Mouse (Mus musculus): ENCODE data around the gene Gm5771. TPM values are rescaled to one million over a fixed set of nuclear protein-coding genes. Genes with fewer than 3 reads are reported as not detected.
"Not testable (repeated sequence)": the region's sequence is repeated elsewhere in the genome, so short reads cannot be mapped to it uniquely, and the experiment has no call there.

Gene Gm5771
- not detected in 2 replicates for polyA plus RNA-seq (2015; fragmentation: Nextera tagmentation; extraction: Ambion mirVana)

DNA sequence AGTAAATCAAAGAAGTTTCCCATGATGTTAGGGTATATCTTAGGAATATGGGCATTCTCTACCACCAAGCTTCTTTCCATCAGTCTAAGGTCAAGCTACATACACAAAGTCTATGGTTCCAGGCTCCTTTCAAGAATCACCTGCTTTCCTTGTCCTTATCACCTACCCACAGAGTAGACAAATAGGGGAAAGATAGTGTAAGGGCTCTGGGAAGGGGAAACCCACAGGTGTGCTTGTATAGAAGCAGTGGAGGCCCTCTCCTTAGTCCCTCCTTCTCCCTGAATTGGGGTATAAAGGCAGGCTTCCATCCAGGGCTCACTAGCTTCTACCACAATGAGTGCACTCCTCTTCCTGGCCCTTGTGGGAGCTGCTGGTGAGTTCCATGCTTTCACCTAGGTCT lies at the start of gene Gm5771:
TSS of gene Gm5771 (plus strand) at position 301 of the 400 bp plus-strand sequence.
- not testable (repeated sequence) for H3K4me1 ChIP-seq; H3K4me3 ChIP-seq; H3K27ac ChIP-seq (replicated peaks); H3K9ac ChIP-seq (replicated peaks); H3K9me3 ChIP-seq; H3K27me3 ChIP-seq; H3K4me2 ChIP-seq (replicated peaks); ATAC-seq (replicated peaks); H3K36me3 ChIP-seq

DNA sequence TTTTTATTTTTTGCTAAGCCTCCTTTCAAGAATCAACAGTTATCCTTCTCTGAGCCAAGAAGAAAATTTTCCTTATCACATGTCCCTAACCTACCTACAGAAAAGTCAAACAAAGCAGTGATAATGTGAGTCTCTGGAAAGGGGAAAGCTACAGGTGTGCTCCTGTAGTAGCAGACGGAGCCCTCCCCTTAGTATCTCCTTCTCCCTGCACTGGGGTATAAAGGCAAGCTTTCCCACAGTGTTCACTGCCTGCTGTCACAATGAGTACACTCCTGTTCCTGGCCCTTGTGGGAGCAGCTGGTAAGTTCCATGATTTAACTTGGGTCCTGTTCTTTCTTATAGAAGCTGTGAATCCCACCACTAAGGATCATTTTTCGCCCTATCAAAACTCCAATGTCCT lies 38.2 kb upstream of the Gm5771 start, which contains the start of gene Try10:
TSS of gene Try10 (plus strand) at position 174 of the 400 bp plus-strand sequence.
- no peaks in the 10 kb centered on the region for H3K27me3 ChIP-seq
- H3K36me3 ChIP-seq = no peaks in the 10 kb centered on the region
- no peak within 1 kb of the TSS for H3K27ac ChIP-seq (replicated peaks)
- ATAC-seq (replicated peaks) = no peak
- H3K9me3 ChIP-seq = no peaks in the 10 kb centered on the region
- no peak within 1 kb of the TSS for H3K4me3 ChIP-seq
- 92% methylated on average over 2 of the region's 2 CpGs for WGBS
- H3K4me1 ChIP-seq = no peaks in the 10 kb centered on the region
- no peak within 1 kb of the TSS for H3K4me2 ChIP-seq (replicated peaks)
- no peak within 1 kb of the TSS for H3K9ac ChIP-seq (replicated peaks)

DNA sequence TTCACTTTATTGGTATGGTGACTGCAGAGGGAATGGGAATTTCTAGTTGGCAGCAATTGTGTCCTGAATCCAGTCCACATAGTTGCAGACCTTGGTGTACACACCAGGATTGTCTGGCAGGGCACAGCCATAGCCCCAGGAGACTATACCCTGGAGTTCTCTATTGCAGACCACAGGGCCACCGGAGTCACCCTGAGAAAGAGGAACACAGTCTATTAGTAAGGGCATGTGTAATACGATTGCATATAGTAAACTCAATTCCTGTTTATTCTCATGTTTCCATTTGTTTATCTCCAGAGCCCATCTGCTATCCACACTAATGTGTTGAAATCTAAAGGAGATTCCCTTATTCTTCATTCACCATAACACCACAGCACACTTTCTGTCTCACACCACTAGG lies 18.4 kb upstream of the Gm5771 start:
- H3K4me2 ChIP-seq (replicated peaks); H3K36me3 ChIP-seq; H3K4me3 ChIP-seq; H3K27me3 ChIP-seq; H3K9me3 ChIP-seq; H3K27ac ChIP-seq (replicated peaks); H3K9ac ChIP-seq (replicated peaks); ATAC-seq (replicated peaks); H3K4me1 ChIP-seq: not testable (repeated sequence)
- 86% methylated on average over 2 of the region's 2 CpGs for WGBS

DNA sequence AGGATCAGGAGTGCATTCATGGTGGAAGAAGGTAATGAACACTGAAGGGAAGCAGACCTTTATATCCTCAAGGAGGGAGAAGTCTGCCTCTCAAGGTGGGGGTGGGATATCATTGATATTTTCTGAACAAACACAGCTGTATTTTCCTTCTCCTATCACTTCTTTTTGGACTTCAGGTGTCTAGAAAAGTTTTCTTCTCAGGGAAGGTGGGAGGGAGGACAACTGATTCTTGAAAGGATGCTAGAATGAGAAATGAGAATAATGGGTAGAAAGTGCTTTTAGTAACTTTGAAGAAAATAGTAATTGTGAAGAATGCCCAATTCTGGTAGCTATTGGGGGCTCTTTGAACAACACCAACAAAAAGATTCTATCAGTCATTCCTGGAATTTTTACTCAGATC lies 14.6 kb upstream of the Gm5771 start, which contains the start of gene Prss3:
TSS of gene Prss3 (minus strand) at position 101 of the 400 bp plus-strand sequence.
- H3K9me3 ChIP-seq; ATAC-seq (replicated peaks); H3K4me3 ChIP-seq; H3K9ac ChIP-seq (replicated peaks); H3K27ac ChIP-seq (replicated peaks); H3K36me3 ChIP-seq; H3K4me2 ChIP-seq (replicated peaks); H3K27me3 ChIP-seq; H3K4me1 ChIP-seq: not testable (repeated sequence)

DNA sequence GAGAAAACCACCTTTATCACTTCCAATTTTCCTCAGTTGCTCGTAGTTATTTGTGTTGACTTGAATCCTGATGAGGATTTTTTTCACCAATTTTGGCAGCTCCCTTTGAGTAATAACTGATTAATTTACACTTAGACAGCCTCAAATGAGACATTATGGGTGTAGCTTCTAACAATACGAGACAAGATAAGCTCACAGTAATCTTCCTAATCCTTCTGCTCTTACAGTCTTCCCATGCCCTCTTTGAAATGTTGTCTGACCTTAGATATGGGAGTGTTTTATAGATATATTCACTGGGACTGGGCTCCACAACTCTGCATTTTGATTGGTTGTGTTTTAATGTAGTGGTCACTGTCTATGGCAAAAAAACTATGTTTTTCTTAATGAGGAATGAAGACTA lies 5.4 kb upstream of the Gm5771 start:
- Histone ChIP-seq H3K36me3 (no peaks in the 10 kb centered on the region), H3K4me3 (no peak overlapping the region), H3K4me1 (no peaks in the 10 kb centered on the region), H3K27me3 (no peaks in the 10 kb centered on the region), H3K9ac (replicated peaks) (no peak overlapping the region), H3K9me3 (no peaks in the 10 kb centered on the region), H3K4me2 (replicated peaks) (no peak overlapping the region), H3K27ac (replicated peaks) (no peak overlapping the region)
- 81% methylated on average over 2 of the region's 2 CpGs for WGBS
- ATAC-seq (replicated peaks) = no peak

DNA sequence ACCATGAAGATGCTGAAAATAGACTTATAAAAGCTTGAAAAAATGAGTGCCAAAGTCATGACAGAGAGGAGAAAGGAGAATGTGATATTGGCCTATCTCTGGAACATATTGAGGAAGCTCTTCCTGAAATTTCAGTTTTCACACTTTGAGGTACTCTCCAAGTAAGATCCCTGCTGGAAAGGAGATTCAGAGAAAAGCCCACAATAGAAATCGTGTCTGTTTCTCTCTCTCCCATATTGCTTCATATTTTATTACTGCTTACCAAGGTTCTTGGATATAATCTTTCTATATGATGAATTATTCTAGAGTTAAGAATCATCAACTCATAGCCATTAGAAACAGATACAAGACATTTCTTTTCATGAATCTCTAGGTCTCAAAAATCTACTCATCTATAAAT lies 516 bp upstream of the Gm5771 start:
- H3K4me3 ChIP-seq; H3K27me3 ChIP-seq; H3K4me2 ChIP-seq (replicated peaks); H3K9me3 ChIP-seq; ATAC-seq (replicated peaks); H3K27ac ChIP-seq (replicated peaks); H3K36me3 ChIP-seq; H3K4me1 ChIP-seq; H3K9ac ChIP-seq (replicated peaks): not testable (repeated sequence)
- 67% methylated on average over 1 of the region's 1 CpGs for WGBS

DNA sequence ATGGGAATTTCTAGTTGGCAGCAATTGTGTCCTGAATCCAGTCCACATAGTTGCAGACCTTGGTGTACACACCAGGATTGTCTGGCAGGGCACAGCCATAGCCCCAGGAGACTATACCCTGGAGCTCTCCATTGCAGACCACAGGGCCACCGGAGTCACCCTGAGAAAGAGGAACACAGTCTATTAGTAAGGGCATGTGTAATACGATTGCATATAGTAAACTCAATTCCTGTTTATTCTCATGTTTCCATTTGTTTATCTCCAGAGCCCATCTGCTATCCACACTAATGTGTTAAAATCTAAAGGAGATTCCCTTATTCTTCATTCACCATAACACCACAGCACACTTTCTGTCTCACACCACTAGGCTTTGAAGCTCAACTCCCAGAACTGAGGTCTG lies 50.1 kb downstream of the Gm5771 start:
- not testable (repeated sequence) for H3K36me3 ChIP-seq; H3K27ac ChIP-seq (replicated peaks); H3K9ac ChIP-seq (replicated peaks); ATAC-seq (replicated peaks); H3K4me3 ChIP-seq; H3K9me3 ChIP-seq; H3K4me2 ChIP-seq (replicated peaks); H3K4me1 ChIP-seq; H3K27me3 ChIP-seq
- 94% methylated on average over 2 of the region's 2 CpGs for WGBS

DNA sequence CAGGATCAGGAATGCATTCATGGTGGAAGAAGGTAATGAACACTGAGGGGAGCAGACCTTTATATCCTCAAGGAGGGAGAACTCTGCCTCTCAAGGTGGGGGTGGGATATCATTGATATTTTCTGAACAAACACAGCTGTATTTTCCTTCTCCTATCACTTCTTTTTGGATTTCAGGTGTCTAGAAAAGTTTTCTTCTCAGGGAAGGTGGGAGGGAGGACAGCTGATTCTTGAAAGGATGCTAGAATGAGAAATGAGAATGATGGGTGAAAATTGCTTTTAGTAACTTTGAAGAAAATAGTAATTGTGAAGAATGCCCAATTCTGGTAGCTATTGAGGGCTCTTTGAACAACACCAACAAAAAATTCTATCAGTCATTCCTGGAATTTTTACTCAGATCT lies 53.9 kb downstream of the Gm5771 start, which contains the start of gene Gm10334:
TSS of gene Gm10334 (minus strand) at position 101 of the 400 bp plus-strand sequence.
- H3K4me1 ChIP-seq; H3K36me3 ChIP-seq; H3K4me3 ChIP-seq; ATAC-seq (replicated peaks); H3K27me3 ChIP-seq; H3K4me2 ChIP-seq (replicated peaks); H3K9me3 ChIP-seq; H3K27ac ChIP-seq (replicated peaks); H3K9ac ChIP-seq (replicated peaks): not testable (repeated sequence)

Other genes with a start within 250 kb of the Gm5771 start
- gene Try4, start 90.1 kb upstream of the Gm5771 start, polyA plus RNA-seq (2015; fragmentation: Nextera tagmentation; extraction: Ambion mirVana) = not detected in 2 replicates
- gene Try5, start 75.5 kb upstream of the Gm5771 start, polyA plus RNA-seq (2015; fragmentation: Nextera tagmentation; extraction: Ambion mirVana) = 0.29 and 0.32 TPM in 2 replicates
- gene Try10, start 38.3 kb upstream of the Gm5771 start, polyA plus RNA-seq (2015; fragmentation: Nextera tagmentation; extraction: Ambion mirVana) = not detected in 2 replicates
- not detected in 2 replicates for gene Prss3, start 14.7 kb upstream of the Gm5771 start, polyA plus RNA-seq (2015; fragmentation: Nextera tagmentation; extraction: Ambion mirVana)
- gene Gm10334, start 53.8 kb downstream of the Gm5771 start, polyA plus RNA-seq (2015; fragmentation: Nextera tagmentation; extraction: Ambion mirVana) = not detected in 2 replicates
- gene Prss1, start 66.6 kb downstream of the Gm5771 start, polyA plus RNA-seq (2015; fragmentation: Nextera tagmentation; extraction: Ambion mirVana) = not detected in 2 replicates
- not detected in 2 replicates for gene Prss2, start 129.4 kb downstream of the Gm5771 start, polyA plus RNA-seq (2015; fragmentation: Nextera tagmentation; extraction: Ambion mirVana)
- gene Ephb6, start 213.1 kb downstream of the Gm5771 start, polyA plus RNA-seq (2015; fragmentation: Nextera tagmentation; extraction: Ambion mirVana) = 33.2 and 34.6 TPM in 2 replicates
- gene Trpv6, start 244.0 kb downstream of the Gm5771 start, polyA plus RNA-seq (2015; fragmentation: Nextera tagmentation; extraction: Ambion mirVana) = 0.46 and 0.52 TPM in 2 replicates

All from forebrain, embryonic 15.5 days (tissue).